Mouse (Mus musculus) limb, embryonic 14.5 days (tissue): ENCODE measurements at regions not wholly inside any gene's neighbourhood (a gene's known extent, or its start where the extent isn't known, plus 50 kb on each side); places are given as distances from the start of the nearest gene placed in this dataset. TPM values are rescaled to one million over a fixed set of nuclear protein-coding genes. Genes with fewer than 3 reads are reported as not detected.

Experiments used
- ATAC-seq: fragments of 200-750 bp; cut with Nextera tagmentation; 2 replicates; pipeline ENCODE4 v1.8.0; 2017; ENCODE audit warnings: low read depth, moderate number of reproducible peaks, moderate TSS enrichment; ENCODE audit not compliant: low FRiP score
- DNase-seq: peaks from one replicate; pipeline ENCODE4 v3.0.0-alpha.2; 2015; ENCODE audit warnings: low spot score
- H3K27ac ChIP-seq: fragments of 300-500 bp; sonication (generic); replicated peaks from 2 replicates; pipeline ENCODE4 v1.5.1; 2014; ENCODE audit warnings: low read depth, mild to moderate bottlenecking, low read length, moderate library complexity, mixed read lengths
- H3K27me3 ChIP-seq: fragments of 300-500 bp; sonication (generic); 2 replicates; pipeline ENCODE4 v1.6.1; 2014; ENCODE audit warnings: low read length, mixed read lengths; ENCODE audit not compliant: control insufficient read depth, insufficient read depth
- H3K36me3 ChIP-seq: fragments of 300-500 bp; sonication (generic); 2 replicates; pipeline ENCODE4 v1.6.1; 2014; ENCODE audit warnings: mild to moderate bottlenecking, low read length, moderate library complexity, mixed read lengths; ENCODE audit not compliant: control insufficient read depth, insufficient read depth
- H3K4me1 ChIP-seq: fragments of 300-500 bp; sonication (generic); 2 replicates; pipeline ENCODE4 v1.6.1; 2014; ENCODE audit warnings: antibody characterized with exemption, low read length, mixed read lengths; ENCODE audit not compliant: control insufficient read depth, insufficient read depth
- H3K4me2 ChIP-seq: fragments of 300-500 bp; sonication (generic); replicated peaks from 2 replicates; pipeline ENCODE4 v1.6.1; 2014; ENCODE audit warnings: low read depth, mild to moderate bottlenecking, low read length, moderate library complexity; ENCODE audit not compliant: severe bottlenecking
- H3K4me3 ChIP-seq: fragments of 300-500 bp; sonication (generic); replicated peaks from 2 replicates; pipeline ENCODE4 v1.5.1; 2014; ENCODE audit warnings: low read length
- H3K9ac ChIP-seq: fragments of 300-500 bp; sonication (generic); 2 replicates; pipeline ENCODE4 v1.6.1; 2014; ENCODE audit warnings: mild to moderate bottlenecking, low read depth, low read length, moderate library complexity; ENCODE audit not compliant: severe bottlenecking
- H3K9me3 ChIP-seq: fragments of 300-500 bp; sonication (generic); 2 replicates; pipeline ENCODE4 v1.6.1; 2016; ENCODE audit warnings: low read length; ENCODE audit not compliant: control insufficient read depth
- POLR2A ChIP-seq: fragments of 200-500 bp; IDR thresholded peaks from 2 replicates; pipeline ENCODE4 v1.8.0; 2012; ENCODE audit warnings: inconsistent platforms, mild to moderate bottlenecking, moderate library complexity, borderline replicate concordance; ENCODE audit not compliant: insufficient read depth, insufficient read length; ENCODE audit errors: extremely low read depth
- WGBS: fragments of 180-500 bp; shearing (Covaris S2); extraction: QIAGEN DNeasy Blood & Tissue Kit; methylation state at CpG from one replicate; pipeline ENCODE4 v1.1.7; 2014; 5-methylcytosine and 5-hydroxymethylcytosine counted together
- microRNA counts: library from miRNA; unstranded; fragments of <30 nt; microRNA quantifications from one replicate; lab custom pipeline; 2016
- microRNA-seq: library from miRNA; unstranded; fragments of <30 nt; microRNA quantifications from one replicate; pipeline ENCODE4, GENCODE M21; 2016

GRCm38 (mm10) chr12:110228011-110228411 lies 50.9 kb upstream of the Dio3 start:
- Histone ChIP-seq H3K27me3 (no peaks in the 10 kb centered on the region), H3K4me1 (peaks cover 6% of the 10 kb centered on the region; the same call in 1 of the 2 replicates), H3K36me3 (no peaks in the 10 kb centered on the region), H3K27ac (no peak overlapping the region), H3K4me2 (no peak overlapping the region), H3K4me3 (no peak overlapping the region), H3K9me3 (no peaks in the 10 kb centered on the region), H3K9ac (no peak overlapping the region)
- WGBS = 78% methylated on average over 12 of the region's 12 CpGs
- TF ChIP-seq POLR2A = no peak
- DNase-seq (no peak), ATAC-seq (no peak)

MicroRNA genes in the stretch of these regions (microRNA counts, 519-probe panel; counts per million panel counts)
- microRNA mmu-miR-1193 (lab: Ali Mortazavi, UCI) (2,925 counts per million, percentile 53 among the panel's probes with 10 or more counts), microRNA mmu-miR-1197 (lab: Ali Mortazavi, UCI) (2,057 counts per million, percentile 29 among the panel's probes with 10 or more counts), microRNA mmu-miR-134 (lab: Ali Mortazavi, UCI) (3,764 counts per million, percentile 77 among the panel's probes with 10 or more counts), microRNA mmu-miR-154 (lab: Ali Mortazavi, UCI) (3,807 counts per million, percentile 78 among the panel's probes with 10 or more counts), microRNA mmu-miR-299 (lab: Ali Mortazavi, UCI) (not detected), microRNA mmu-miR-300 (lab: Ali Mortazavi, UCI) (4,274 counts per million, percentile 85 among the panel's probes with 10 or more counts), microRNA mmu-miR-3072 (lab: Ali Mortazavi, UCI) (not detected), microRNA mmu-miR-323-3p (lab: Ali Mortazavi, UCI) (3,377 counts per million, percentile 66 among the panel's probes with 10 or more counts), microRNA mmu-miR-323-5p (lab: Ali Mortazavi, UCI) (1,641 counts per million, percentile 13 among the panel's probes with 10 or more counts), microRNA mmu-miR-329 (lab: Ali Mortazavi, UCI) (4,595 counts per million, percentile 91 among the panel's probes with 10 or more counts), microRNA mmu-miR-369-3p (lab: Ali Mortazavi, UCI) (4,398 counts per million, percentile 88 among the panel's probes with 10 or more counts), microRNA mmu-miR-369-5p (lab: Ali Mortazavi, UCI) (3,107 counts per million, percentile 59 among the panel's probes with 10 or more counts), microRNA mmu-miR-376a (lab: Ali Mortazavi, UCI) (4,026 counts per million, percentile 81 among the panel's probes with 10 or more counts), microRNA mmu-miR-376b (lab: Ali Mortazavi, UCI) (4,646 counts per million, percentile 92 among the panel's probes with 10 or more counts), microRNA mmu-miR-376c (lab: Ali Mortazavi, UCI) (4,362 counts per million, percentile 87 among the panel's probes with 10 or more counts), microRNA mmu-miR-377 (lab: Ali Mortazavi, UCI) (4,413 counts per million, percentile 89 among the panel's probes with 10 or more counts), microRNA mmu-miR-379 (lab: Ali Mortazavi, UCI) (3,406 counts per million, percentile 67 among the panel's probes with 10 or more counts), microRNA mmu-miR-380-3p (lab: Ali Mortazavi, UCI) (2,728 counts per million, percentile 48 among the panel's probes with 10 or more counts), microRNA mmu-miR-380-5p (lab: Ali Mortazavi, UCI) (1,926 counts per million, percentile 24 among the panel's probes with 10 or more counts), microRNA mmu-miR-381 (lab: Ali Mortazavi, UCI) (4,187 counts per million, percentile 83 among the panel's probes with 10 or more counts), microRNA mmu-miR-382 (lab: Ali Mortazavi, UCI) (4,325 counts per million, percentile 86 among the panel's probes with 10 or more counts), microRNA mmu-miR-409-3p (lab: Ali Mortazavi, UCI) (2,378 counts per million, percentile 39 among the panel's probes with 10 or more counts), microRNA mmu-miR-409-5p (lab: Ali Mortazavi, UCI) (2,823 counts per million, percentile 51 among the panel's probes with 10 or more counts), microRNA mmu-miR-410 (lab: Ali Mortazavi, UCI) (4,507 counts per million, percentile 90 among the panel's probes with 10 or more counts), microRNA mmu-miR-411 (lab: Ali Mortazavi, UCI) (3,669 counts per million, percentile 74 among the panel's probes with 10 or more counts), microRNA mmu-miR-412 (lab: Ali Mortazavi, UCI) (1,167 counts per million, percentile 6 among the panel's probes with 10 or more counts), microRNA mmu-miR-453 (lab: Ali Mortazavi, UCI) (not detected), microRNA mmu-miR-485 (lab: Ali Mortazavi, UCI) (2,130 counts per million, percentile 33 among the panel's probes with 10 or more counts), microRNA mmu-miR-487b (lab: Ali Mortazavi, UCI) (3,909 counts per million, percentile 79 among the panel's probes with 10 or more counts), microRNA mmu-miR-494 (lab: Ali Mortazavi, UCI) (not detected), microRNA mmu-miR-495 (lab: Ali Mortazavi, UCI) (4,354 counts per million, percentile 87 among the panel's probes with 10 or more counts), microRNA mmu-miR-496 (lab: Ali Mortazavi, UCI) (1,816 counts per million, percentile 19 among the panel's probes with 10 or more counts), microRNA mmu-miR-539 (lab: Ali Mortazavi, UCI) (3,209 counts per million, percentile 61 among the panel's probes with 10 or more counts), microRNA mmu-miR-541 (lab: Ali Mortazavi, UCI) (3,581 counts per million, percentile 72 among the panel's probes with 10 or more counts), microRNA mmu-miR-543 (lab: Ali Mortazavi, UCI) (4,230 counts per million, percentile 84 among the panel's probes with 10 or more counts), microRNA mmu-miR-544 (lab: Ali Mortazavi, UCI) (not detected), microRNA mmu-miR-654-3p (lab: Ali Mortazavi, UCI) (1,787 counts per million, percentile 18 among the panel's probes with 10 or more counts), microRNA mmu-miR-654-5p (lab: Ali Mortazavi, UCI) (not detected), microRNA mmu-miR-666-3p (lab: Ali Mortazavi, UCI) (not detected), microRNA mmu-miR-666-5p (lab: Ali Mortazavi, UCI) (not detected), microRNA mmu-miR-667 (lab: Ali Mortazavi, UCI) (3,107 counts per million, percentile 58 among the panel's probes with 10 or more counts), microRNA mmu-miR-668 (lab: Ali Mortazavi, UCI) (1,896 counts per million, percentile 22 among the panel's probes with 10 or more counts), microRNA mmu-miR-679 (lab: Ali Mortazavi, UCI) (not detected), microRNA mmu-miR-758 (lab: Ali Mortazavi, UCI) (not detected), microRNA mmu-miR-882 (lab: Ali Mortazavi, UCI) (not detected)

Small RNA genes in the stretch of these regions (microRNA-seq; reads per million reads assigned to microRNA genes)
- gene Gm24321 (not detected), gene Gm25252 (not detected), gene Gm25750 (not detected), gene Gm27379 (0.92 reads per million), gene Gm44322 (not detected), gene Mir1193 (1,230 reads per million, percentile 74 among the genes with 10 or more reads in this experiment), gene Mir1197 (4.6 reads per million, percentile 12 among the genes with 10 or more reads in this experiment), gene Mir134 (1,826 reads per million, percentile 78 among the genes with 10 or more reads in this experiment), gene Mir154 (2,611 reads per million, percentile 82 among the genes with 10 or more reads in this experiment), gene Mir299a (not detected), gene Mir299b (not detected), gene Mir300 (1,055 reads per million, percentile 73 among the genes with 10 or more reads in this experiment), gene Mir3072 (49.4 reads per million, percentile 36 among the genes with 10 or more reads in this experiment), gene Mir323 (473 reads per million, percentile 65 among the genes with 10 or more reads in this experiment), gene Mir329 (485 reads per million, percentile 65 among the genes with 10 or more reads in this experiment), gene Mir369 (4,292 reads per million, percentile 88 among the genes with 10 or more reads in this experiment), gene Mir376a (not detected), gene Mir376b (758 reads per million, percentile 69 among the genes with 10 or more reads in this experiment), gene Mir376c (918 reads per million, percentile 71 among the genes with 10 or more reads in this experiment), gene Mir377 (167 reads per million, percentile 53 among the genes with 10 or more reads in this experiment), gene Mir379 (8,561 reads per million, percentile 94 among the genes with 10 or more reads in this experiment), gene Mir380 (not detected), gene Mir381 (6,197 reads per million, percentile 91 among the genes with 10 or more reads in this experiment), gene Mir382 (3,722 reads per million, percentile 86 among the genes with 10 or more reads in this experiment), gene Mir409 (not detected), gene Mir410 (225 reads per million, percentile 56 among the genes with 10 or more reads in this experiment), gene Mir411 (13,579 reads per million, percentile 95 among the genes with 10 or more reads in this experiment), gene Mir412 (102 reads per million, percentile 46 among the genes with 10 or more reads in this experiment), gene Mir453 (not detected), gene Mir485 (314 reads per million, percentile 59 among the genes with 10 or more reads in this experiment), gene Mir487b (12,383 reads per million, percentile 95 among the genes with 10 or more reads in this experiment), gene Mir494 (402 reads per million, percentile 62 among the genes with 10 or more reads in this experiment), gene Mir495 (160 reads per million, percentile 52 among the genes with 10 or more reads in this experiment), gene Mir496a (272 reads per million, percentile 59 among the genes with 10 or more reads in this experiment), gene Mir539 (not detected), gene Mir541 (6,184 reads per million, percentile 90 among the genes with 10 or more reads in this experiment), gene Mir543 (455 reads per million, percentile 64 among the genes with 10 or more reads in this experiment), gene Mir544 (6.0 reads per million, percentile 16 among the genes with 10 or more reads in this experiment), gene Mir654 (not detected), gene Mir666 (75.5 reads per million, percentile 42 among the genes with 10 or more reads in this experiment), gene Mir667 (269 reads per million, percentile 58 among the genes with 10 or more reads in this experiment), gene Mir668 (93.4 reads per million, percentile 45 among the genes with 10 or more reads in this experiment), gene Mir679 (166 reads per million, percentile 53 among the genes with 10 or more reads in this experiment), gene Mir758 (20.8 reads per million, percentile 30 among the genes with 10 or more reads in this experiment), gene Mir882 (not detected)
